Mouse (Mus musculus): ENCODE results near the gene Tpra1. TPM values are rescaled to one million over a fixed set of nuclear protein-coding genes. Genes with fewer than 3 reads are reported as not detected.

The Tpra1 gene
- polyA plus RNA-seq (2012; rRNA removed) = 116 and 166 TPM in 2 replicates

- TF ChIP-seq CTCF (IDR thresholded peaks at IDR 0.05; ENCODE audit: borderline replicate concordance, extremely low read depth, insufficient read depth, insufficient read length) = no peak
- no peak for TF ChIP-seq POLR2A (IDR thresholded peaks at IDR 0.05; ENCODE audit: borderline replicate concordance, extremely low read depth, insufficient read depth, insufficient read length, poor library complexity, severe bottlenecking)
- peak; percentile 99 for DNase-seq (ENCODE audit: low read depth)
Observed at GRCm38 (mm10) chr6:88901947-88902820, at the start of gene Tpra1. TSS of gene Tpra1 (plus strand) at chr6:88902251.

GRCm38 (mm10) chr6:88854509-88854908, 47.5 kb upstream of the Tpra1 start:
- TF ChIP-seq POLR2A (IDR thresholded peaks at IDR 0.05; ENCODE audit: borderline replicate concordance, extremely low read depth, insufficient read depth, insufficient read length, poor library complexity, severe bottlenecking) (no peak), CTCF (IDR thresholded peaks at IDR 0.05; ENCODE audit: borderline replicate concordance, extremely low read depth, insufficient read depth, insufficient read length) (no peak)
- no peak for DNase-seq (ENCODE audit: low read depth)

- peak; percentile 75 for DNase-seq (ENCODE audit: low read depth)
Observed at GRCm38 (mm10) chr6:88855636-88856035, 46.4 kb upstream of the Tpra1 start.

GRCm38 (mm10) chr6:88857249-88857648, 44.8 kb upstream of the Tpra1 start:
- TF ChIP-seq CTCF (IDR thresholded peaks at IDR 0.05; ENCODE audit: borderline replicate concordance, extremely low read depth, insufficient read depth, insufficient read length) (no peak), POLR2A (IDR thresholded peaks at IDR 0.05; ENCODE audit: borderline replicate concordance, extremely low read depth, insufficient read depth, insufficient read length, poor library complexity, severe bottlenecking) (no peak)
- DNase-seq (ENCODE audit: low read depth) = no peak

More at GRCm38 (mm10) chr6:88855636-88856035, 46.4 kb upstream of the Tpra1 start:
- TF ChIP-seq POLR2A (IDR thresholded peaks at IDR 0.05; ENCODE audit: borderline replicate concordance, extremely low read depth, insufficient read depth, insufficient read length, poor library complexity, severe bottlenecking) (no peak), CTCF (IDR thresholded peaks at IDR 0.05; ENCODE audit: borderline replicate concordance, extremely low read depth, insufficient read depth, insufficient read length) (peak; percentile 69; the same call in 1 of the 2 replicates)

GRCm38 (mm10) chr6:88857830-88858229, 44.2 kb upstream of the Tpra1 start:
- no peak for DNase-seq (ENCODE audit: low read depth)

GRCm38 (mm10) chr6:88858341-88858740, 43.7 kb upstream of the Tpra1 start:
- DNase-seq (ENCODE audit: low read depth) = no peak
- no peak for TF ChIP-seq CTCF (IDR thresholded peaks at IDR 0.05; ENCODE audit: borderline replicate concordance, extremely low read depth, insufficient read depth, insufficient read length)
- no peak for TF ChIP-seq POLR2A (IDR thresholded peaks at IDR 0.05; ENCODE audit: borderline replicate concordance, extremely low read depth, insufficient read depth, insufficient read length, poor library complexity, severe bottlenecking)

More at GRCm38 (mm10) chr6:88857830-88858229, 44.2 kb upstream of the Tpra1 start:
- TF ChIP-seq CTCF (IDR thresholded peaks at IDR 0.05; ENCODE audit: borderline replicate concordance, extremely low read depth, insufficient read depth, insufficient read length) (no peak), POLR2A (IDR thresholded peaks at IDR 0.05; ENCODE audit: borderline replicate concordance, extremely low read depth, insufficient read depth, insufficient read length, poor library complexity, severe bottlenecking) (no peak)

GRCm38 (mm10) chr6:88860914-88861313, 41.1 kb upstream of the Tpra1 start:
- TF ChIP-seq CTCF (IDR thresholded peaks at IDR 0.05; ENCODE audit: borderline replicate concordance, extremely low read depth, insufficient read depth, insufficient read length) (peak; percentile 52; the same call in 1 of the 2 replicates), POLR2A (IDR thresholded peaks at IDR 0.05; ENCODE audit: borderline replicate concordance, extremely low read depth, insufficient read depth, insufficient read length, poor library complexity, severe bottlenecking) (no peak)

GRCm38 (mm10) chr6:88865704-88866103, 36.3 kb upstream of the Tpra1 start:
- TF ChIP-seq POLR2A (IDR thresholded peaks at IDR 0.05; ENCODE audit: borderline replicate concordance, extremely low read depth, insufficient read depth, insufficient read length, poor library complexity, severe bottlenecking) (no peak), CTCF (IDR thresholded peaks at IDR 0.05; ENCODE audit: borderline replicate concordance, extremely low read depth, insufficient read depth, insufficient read length) (no peak)
- no peak for DNase-seq (ENCODE audit: low read depth)

More at GRCm38 (mm10) chr6:88860914-88861313, 41.1 kb upstream of the Tpra1 start:
- peak; percentile 54 for DNase-seq (ENCODE audit: low read depth)

GRCm38 (mm10) chr6:88869459-88869858, 32.6 kb upstream of the Tpra1 start:
- TF ChIP-seq CTCF (IDR thresholded peaks at IDR 0.05; ENCODE audit: borderline replicate concordance, extremely low read depth, insufficient read depth, insufficient read length) (no peak), POLR2A (IDR thresholded peaks at IDR 0.05; ENCODE audit: borderline replicate concordance, extremely low read depth, insufficient read depth, insufficient read length, poor library complexity, severe bottlenecking) (no peak)
- no peak for DNase-seq (ENCODE audit: low read depth)

- DNase-seq (ENCODE audit: low read depth) = peak; percentile 56
- TF ChIP-seq POLR2A (IDR thresholded peaks at IDR 0.05; ENCODE audit: borderline replicate concordance, extremely low read depth, insufficient read depth, insufficient read length, poor library complexity, severe bottlenecking) (no peak), CTCF (IDR thresholded peaks at IDR 0.05; ENCODE audit: borderline replicate concordance, extremely low read depth, insufficient read depth, insufficient read length) (no peak)
Observed at GRCm38 (mm10) chr6:88870594-88870993, 31.5 kb upstream of the Tpra1 start.

GRCm38 (mm10) chr6:88871546-88871945, 30.5 kb upstream of the Tpra1 start:
- TF ChIP-seq CTCF (IDR thresholded peaks at IDR 0.05; ENCODE audit: borderline replicate concordance, extremely low read depth, insufficient read depth, insufficient read length) (no peak), POLR2A (IDR thresholded peaks at IDR 0.05; ENCODE audit: borderline replicate concordance, extremely low read depth, insufficient read depth, insufficient read length, poor library complexity, severe bottlenecking) (no peak)
- DNase-seq (ENCODE audit: low read depth) = peak; percentile 94
